Mouse (Mus musculus) liver, adult 2 months (tissue): ENCODE data around the gene Klhl5.
"Not testable (repeated sequence)": the region's sequence is repeated elsewhere in the genome, so short reads cannot be mapped to it uniquely, and the experiment has no call there.

Experiments
- CTCF ChIP-seq: fragments of 200-500 bp; IDR thresholded peaks from 2 replicates; pipeline ENCODE4 v1.5.1; 2011; ENCODE audit warnings: low read depth, low read length, control low read depth
- POLR2A ChIP-seq: fragments of 200-500 bp; IDR thresholded peaks from 2 replicates; pipeline ENCODE4 v1.6.1; 2011; ENCODE audit warnings: low read length, control low read depth; ENCODE audit not compliant: insufficient read depth; ENCODE audit errors: extremely low read depth

DNA sequence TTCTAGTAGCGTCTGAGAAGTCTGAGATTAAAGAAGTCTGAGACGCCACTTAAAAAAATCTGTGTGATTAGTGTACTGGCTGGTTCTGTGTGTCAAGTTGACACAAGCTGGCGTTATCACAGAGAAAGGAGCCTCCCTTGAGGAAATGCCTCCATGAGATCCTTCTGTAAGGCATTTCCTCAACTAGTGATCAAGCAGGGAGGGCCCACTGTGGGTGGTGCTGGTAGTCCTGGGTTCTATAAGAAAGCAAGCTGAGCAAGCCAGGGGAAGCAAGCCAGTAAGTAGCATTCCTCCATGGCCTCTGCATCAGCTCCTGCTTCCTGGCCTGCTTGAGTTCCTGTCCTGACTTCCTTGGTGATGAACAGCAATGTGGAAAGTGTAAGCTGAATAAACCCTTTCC is 4.9 kb downstream of the Klhl5 start:
- not testable (repeated sequence) for TF ChIP-seq POLR2A, CTCF
